Mouse (Mus musculus) gonadal fat pad, adult 2 months (tissue): ENCODE measurements around the gene Bend5. TPM values are rescaled to one million over a fixed set of nuclear protein-coding genes. Genes with fewer than 3 reads are reported as not detected.

Experiments
- DNase-seq: peaks from one replicate; pipeline ENCODE4 v3.0.0-alpha.2; 2012; ENCODE audit warnings: low read depth
- polyA plus RNA-seq: library from polyadenylated mRNA; depleted of rRNA; stranded (reverse); fragments of >200 nt; gene quantifications from 2 replicates; pipeline ENCODE4 v1.2.3, GENCODE M21; 2012

Bend5 gene
- polyA plus RNA-seq, 1 experiment, result 7.7 TPM

- no peak for DNase-seq
Observed at GRCm38 (mm10) chr4:111442435-111443238, 27.8 kb downstream of the Bend5 start.

GRCm38 (mm10) chr4:111443906-111444615 is 29.3 kb downstream of the Bend5 start:
- DNase-seq, result no peak

- no peak for DNase-seq
Observed at GRCm38 (mm10) chr4:111444616-111445160, 29.9 kb downstream of the Bend5 start.

- DNase-seq, result no peak
Observed at GRCm38 (mm10) chr4:111447918-111448317, 33.1 kb downstream of the Bend5 start.

GRCm38 (mm10) chr4:111448586-111448985 is 33.8 kb downstream of the Bend5 start:
- DNase-seq, result no peak

GRCm38 (mm10) chr4:111449442-111450199 is 34.8 kb downstream of the Bend5 start:
- DNase-seq, result no peak

- no peak for DNase-seq
Observed at GRCm38 (mm10) chr4:111451283-111451918, 36.6 kb downstream of the Bend5 start.

- DNase-seq, result no peak
Observed at GRCm38 (mm10) chr4:111452192-111452591, 37.4 kb downstream of the Bend5 start.

GRCm38 (mm10) chr4:111453275-111453674 is 38.5 kb downstream of the Bend5 start:
- DNase-seq, result no peak

GRCm38 (mm10) chr4:111455621-111456020 is 40.8 kb downstream of the Bend5 start:
- no peak for DNase-seq

- DNase-seq, result no peak
Observed at GRCm38 (mm10) chr4:111457568-111457967, 42.8 kb downstream of the Bend5 start.

- no peak for DNase-seq
Observed at GRCm38 (mm10) chr4:111467293-111467773, 52.5 kb downstream of the Bend5 start.

GRCm38 (mm10) chr4:111467796-111468195 is 53.0 kb downstream of the Bend5 start:
- DNase-seq, result no peak

GRCm38 (mm10) chr4:111469847-111470246 is 55.0 kb downstream of the Bend5 start:
- DNase-seq, result no peak

GRCm38 (mm10) chr4:111471726-111472125 is 56.9 kb downstream of the Bend5 start:
- DNase-seq, result no peak

- DNase-seq, result no peak
Observed at GRCm38 (mm10) chr4:111472511-111472910, 57.7 kb downstream of the Bend5 start.

- DNase-seq, result no peak
Observed at GRCm38 (mm10) chr4:111473014-111473413, 58.2 kb downstream of the Bend5 start.

GRCm38 (mm10) chr4:111475374-111475971 is 60.7 kb downstream of the Bend5 start:
- no peak for DNase-seq

GRCm38 (mm10) chr4:111477507-111477906 is 62.7 kb downstream of the Bend5 start:
- no peak for DNase-seq

GRCm38 (mm10) chr4:111483499-111483898 is 68.7 kb downstream of the Bend5 start:
- DNase-seq, result no peak

- DNase-seq, result no peak
Observed at GRCm38 (mm10) chr4:111485189-111485588, 70.4 kb downstream of the Bend5 start.
